Mouse (Mus musculus) heart, adult 18-20 months (tissue): ENCODE measurements around the gene Iqcm. TPM values are rescaled to one million over a fixed set of nuclear protein-coding genes. Genes with fewer than 3 reads are reported as not detected.

Source experiments
- total RNA-seq, 2 experiments: library from RNA; stranded (reverse); gene quantifications; 2 replicates each; pipeline ENCODE4 v1.2.3; 2021

The Iqcm gene
- total RNA-seq, 2 experiments from 2014 or later, result not detected

Other genes starting within 250 kb of the Iqcm start
- gene Rasd2, start 234.8 kb upstream of the Iqcm start, total RNA-seq, result 1 to 10 TPM; 5.4 to 6.1 TPM
- gene Gm10358, start 42.1 kb upstream of the Iqcm start, total RNA-seq, result not detected